Mouse (Mus musculus) heart, postnatal 25 days (tissue): ENCODE measurements around the gene Psmd11. TPM values are rescaled to one million over a fixed set of nuclear protein-coding genes. Genes with fewer than 3 reads are reported as not detected.

ENCODE experiments used
- DNase-seq: peaks from one replicate; pipeline ENCODE4 v3.0.0; 2022; ENCODE audit warnings: low spot score
- intact Hi-C: fragments of 180-260 bp; cut with DNase I; formaldehyde crosslinking; loops from one replicate; pipeline ENCODE4 v1.15.1; 2025
- total RNA-seq, 2 experiments: library from RNA; stranded (reverse); gene quantifications; 2 replicates each; pipeline ENCODE4 v1.2.3; 2021

The Psmd11 gene
- total RNA-seq, 2 experiments from 2014 or later: 104 to 112 TPM

GRCm38 (mm10) chr11:80479425-80479824, 51.0 kb downstream of the Psmd11 start:
- intact Hi-C loops: loop anchor here (5.0 kb wide), 2 partner anchors 43 to 123 kb away; no protein-coding TSS in a partner anchor
- no peak for DNase-seq

DNA sequence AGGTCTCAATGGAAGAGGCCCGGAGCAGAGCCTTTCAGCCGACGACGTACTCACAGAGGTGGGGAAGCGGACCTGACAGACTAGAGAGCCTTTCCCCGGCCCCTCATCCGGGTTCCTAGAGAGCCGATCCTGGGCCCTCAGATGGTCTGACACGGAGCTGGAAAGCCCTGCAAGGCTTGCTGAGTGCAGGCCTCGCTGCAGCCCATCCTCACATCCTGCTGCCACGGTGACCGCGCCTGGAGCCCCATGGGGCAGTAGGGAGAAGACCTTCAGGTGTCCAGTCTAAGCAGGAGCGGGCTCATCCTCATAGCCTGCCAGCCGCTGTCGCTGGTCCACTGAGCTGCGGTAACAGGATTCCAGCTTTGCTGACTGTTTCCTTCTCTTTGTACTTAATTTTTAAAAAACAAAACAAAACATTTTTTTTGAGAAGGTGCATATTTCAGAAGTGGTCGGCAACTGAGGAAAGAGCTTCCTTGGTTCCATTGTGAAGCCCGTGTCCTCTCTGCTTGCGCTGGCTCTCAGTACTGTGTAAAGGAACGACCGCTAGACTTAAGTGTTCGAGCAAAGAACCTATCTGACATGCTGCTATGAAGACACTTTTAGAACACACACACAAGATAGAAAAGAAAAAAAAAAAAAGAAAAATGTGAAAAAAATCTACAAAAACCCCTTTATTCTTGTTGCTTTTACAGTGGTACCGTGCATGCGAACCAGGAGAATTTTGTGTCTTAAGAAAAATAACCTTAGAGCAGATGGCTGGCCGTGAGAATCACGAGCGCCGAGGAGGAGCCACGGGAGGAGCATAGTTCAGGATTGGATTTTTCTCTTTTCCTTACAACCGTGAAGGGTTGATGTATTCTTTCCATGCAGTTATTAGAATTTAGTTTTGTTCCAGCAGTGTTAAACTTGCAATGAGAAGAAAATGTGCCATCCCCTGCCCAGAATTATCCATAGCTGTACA, 51.8 kb downstream of the Psmd11 start:
- intact Hi-C loops: loop anchor here (5.0 kb wide), 2 partner anchors 42 to 122 kb away; no protein-coding TSS in a partner anchor

GRCm38 (mm10) chr11:80481409-80482050, 53.1 kb downstream of the Psmd11 start:
- intact Hi-C loops: no loop called here
- no peak for DNase-seq

More for the DNA sequence above, 51.8 kb downstream of the Psmd11 start:
- no peak for DNase-seq

DNA sequence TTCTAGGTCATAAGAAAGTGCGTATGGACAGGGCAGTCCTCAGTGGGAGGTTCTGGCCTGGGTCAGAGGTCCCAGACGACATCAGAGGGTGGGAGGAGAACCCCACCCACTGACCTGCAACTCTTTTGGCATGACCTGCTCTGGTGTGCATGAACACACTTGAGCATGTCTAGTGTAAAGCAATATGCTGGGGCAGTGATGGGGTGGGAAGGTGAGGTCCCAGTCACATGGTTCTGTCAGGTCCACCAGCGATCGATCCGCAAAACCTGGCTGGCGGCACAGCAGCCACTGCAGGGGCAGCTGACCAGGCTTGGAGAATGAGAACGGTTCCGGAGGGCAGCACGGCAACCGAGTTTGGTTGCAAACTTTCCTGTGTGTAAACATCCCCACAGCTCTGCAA, 53.9 kb downstream of the Psmd11 start:
- intact Hi-C loops: no loop called here
- no peak for DNase-seq

DNA sequence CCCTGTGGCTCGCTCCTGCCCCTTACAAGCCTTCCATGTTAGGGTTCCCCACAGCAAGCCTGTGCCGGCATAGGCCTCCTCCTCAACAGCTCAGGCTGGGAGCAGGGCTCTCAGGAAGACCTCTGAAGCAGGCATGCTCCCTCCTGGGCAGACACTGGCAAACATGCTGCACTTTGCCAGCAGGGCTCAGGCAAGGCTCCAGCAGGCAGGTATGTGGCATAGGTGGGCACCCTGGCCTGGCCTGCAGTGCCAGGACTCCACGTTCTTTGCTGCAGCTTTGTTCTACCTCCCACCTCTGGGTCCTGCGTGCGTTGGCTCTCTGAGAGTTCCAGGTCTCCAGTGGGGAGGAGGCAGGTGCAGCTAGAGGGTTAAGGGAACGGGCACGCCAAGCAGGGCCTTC, 54.5 kb downstream of the Psmd11 start:
- DNase-seq: no peak
- intact Hi-C loops: no loop called here

GRCm38 (mm10) chr11:80483536-80484067, 55.2 kb downstream of the Psmd11 start:
- intact Hi-C loops: no loop called here
- no peak for DNase-seq

GRCm38 (mm10) chr11:80484191-80484791, 55.9 kb downstream of the Psmd11 start:
- DNase-seq: no peak
- intact Hi-C loops: no loop called here

DNA sequence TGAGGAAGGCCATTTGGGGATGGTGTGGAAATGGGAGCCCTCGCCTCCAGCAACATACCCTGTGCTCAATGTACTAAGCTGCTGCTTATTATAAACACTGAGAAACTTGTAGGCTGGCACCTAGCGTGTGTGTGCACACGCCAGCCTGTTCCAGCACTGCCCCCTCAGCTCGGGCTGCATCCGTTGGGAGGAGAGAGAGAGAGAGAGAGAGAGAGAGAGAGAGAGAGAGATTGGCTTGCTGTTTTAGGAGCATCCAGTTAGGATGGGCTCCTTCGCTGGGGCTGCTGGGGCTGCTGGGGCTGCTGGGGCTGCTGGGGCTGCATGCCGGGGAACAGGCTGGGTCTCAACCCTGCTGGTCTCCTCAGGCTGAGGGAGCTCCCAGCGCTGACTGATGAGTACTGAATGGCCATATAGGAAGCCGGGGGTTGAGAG, 56.7 kb downstream of the Psmd11 start:
- intact Hi-C loops: no loop called here
- no peak for DNase-seq

DNA sequence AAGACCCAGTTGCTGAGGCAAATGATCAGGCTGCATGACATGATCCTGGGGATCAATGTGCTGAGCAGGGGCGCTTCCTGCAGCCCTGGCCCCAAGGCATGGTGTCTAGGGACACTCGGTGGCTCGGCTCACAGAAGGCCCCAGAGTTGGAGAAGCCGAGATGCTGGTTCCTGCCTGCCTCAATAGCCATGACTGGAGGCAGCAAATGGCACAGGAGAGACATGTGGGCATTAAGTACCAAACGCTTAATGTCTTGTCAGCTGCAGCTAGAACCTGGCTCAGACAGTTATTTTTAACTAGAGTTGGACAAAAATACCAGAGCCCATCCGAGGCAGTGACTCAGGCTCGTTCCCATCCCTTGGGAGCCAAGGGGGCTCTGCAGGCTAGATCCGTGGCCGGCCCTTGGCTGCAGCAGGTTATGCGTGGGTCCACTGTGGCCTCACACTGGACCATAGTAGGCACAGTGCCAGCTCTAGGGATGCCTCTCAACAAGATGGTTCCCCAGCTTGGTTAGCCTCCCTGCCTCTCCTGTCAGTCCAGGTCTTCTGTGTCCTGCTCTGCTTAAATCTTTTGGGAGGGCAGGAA, 57.3 kb downstream of the Psmd11 start:
- DNase-seq: no peak

GRCm38 (mm10) chr11:80487904-80488587, 59.6 kb downstream of the Psmd11 start:
- intact Hi-C loops: no loop called here
- no peak for DNase-seq

More for the DNA sequence above, 57.3 kb downstream of the Psmd11 start:
- intact Hi-C loops: no loop called here

- intact Hi-C loops: no loop called here
- DNase-seq: no peak
Observed at GRCm38 (mm10) chr11:80489172-80489881, 60.9 kb downstream of the Psmd11 start.

DNA sequence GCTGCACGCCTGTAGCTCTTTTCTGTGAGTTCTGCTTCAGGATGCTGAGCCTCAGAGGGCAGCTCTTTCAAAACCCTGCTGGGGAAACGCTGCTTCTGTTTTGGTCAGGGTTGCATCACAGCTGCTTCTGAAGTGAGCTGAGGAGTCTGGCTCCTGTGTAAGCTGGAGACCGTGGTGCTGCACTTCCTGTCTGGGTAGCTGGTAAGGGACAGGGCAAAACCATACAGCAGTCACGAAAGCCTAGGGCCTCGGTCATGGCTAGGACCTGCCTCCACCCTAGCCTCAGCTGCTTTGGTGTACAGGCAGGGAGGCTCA, 61.4 kb downstream of the Psmd11 start:
- intact Hi-C loops: no loop called here
- no peak for DNase-seq

DNA sequence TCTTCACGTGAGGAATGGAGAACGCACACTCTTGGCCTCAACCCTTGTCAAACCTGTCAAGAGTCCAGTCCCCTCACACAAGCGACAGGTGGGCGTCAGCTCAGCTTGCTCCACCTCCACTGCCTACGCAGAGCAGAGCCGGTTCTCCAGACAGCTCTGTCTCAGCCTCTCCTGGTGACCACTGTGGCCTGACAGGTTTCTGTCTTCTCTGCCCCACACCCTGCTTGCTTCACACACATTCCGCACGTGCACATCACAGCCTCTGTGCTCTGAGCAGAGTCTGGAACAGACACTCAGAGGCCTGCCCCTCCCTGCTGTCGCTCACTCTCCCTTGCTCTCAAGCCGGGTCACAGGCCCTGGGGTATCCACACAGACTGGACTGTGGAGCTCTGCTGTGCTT, 62.4 kb downstream of the Psmd11 start:
- DNase-seq: no peak
- intact Hi-C loops: no loop called here

DNA sequence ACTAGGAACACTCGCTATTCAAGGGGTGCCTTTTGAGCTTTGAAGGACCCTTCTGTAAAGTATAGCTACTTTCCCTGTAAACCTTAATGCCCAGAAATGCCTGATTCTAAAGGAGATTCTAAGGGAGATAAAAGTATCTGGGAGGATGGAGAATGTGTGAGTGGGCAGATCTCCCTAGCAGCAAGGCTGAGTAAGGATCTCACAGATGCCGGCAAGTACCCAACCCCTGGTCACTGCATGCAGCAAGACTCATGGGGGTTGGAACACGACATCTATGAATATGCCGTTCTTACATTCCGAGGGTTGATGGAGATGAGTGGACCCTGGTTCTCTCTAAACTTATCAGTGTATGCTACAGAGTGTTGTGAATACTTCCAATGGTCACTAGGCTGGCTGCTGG, 64.8 kb downstream of the Psmd11 start:
- intact Hi-C loops: no loop called here
- DNase-seq: no peak

DNA sequence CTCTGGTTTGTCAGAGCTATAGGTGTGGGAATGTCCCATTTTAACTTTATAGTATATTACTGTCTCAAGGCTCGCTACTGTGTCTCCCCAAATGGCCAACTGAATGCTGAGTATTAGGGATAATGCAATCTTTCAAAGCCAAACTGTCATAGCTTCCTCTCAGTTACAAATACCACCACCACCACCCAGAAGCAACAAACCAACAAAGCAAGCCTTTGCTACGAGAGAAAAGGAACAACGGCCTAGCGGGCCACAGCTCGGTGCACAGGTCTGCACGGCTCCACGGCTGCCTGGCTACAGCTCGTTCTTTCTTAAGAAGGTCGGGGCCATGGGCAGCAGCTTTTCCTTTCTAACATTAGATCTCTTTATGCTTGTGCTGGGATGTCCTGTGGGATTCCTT, 66.4 kb downstream of the Psmd11 start:
- intact Hi-C loops: no loop called here
- no peak for DNase-seq

GRCm38 (mm10) chr11:80495972-80496371, 67.6 kb downstream of the Psmd11 start:
- DNase-seq: no peak

DNA sequence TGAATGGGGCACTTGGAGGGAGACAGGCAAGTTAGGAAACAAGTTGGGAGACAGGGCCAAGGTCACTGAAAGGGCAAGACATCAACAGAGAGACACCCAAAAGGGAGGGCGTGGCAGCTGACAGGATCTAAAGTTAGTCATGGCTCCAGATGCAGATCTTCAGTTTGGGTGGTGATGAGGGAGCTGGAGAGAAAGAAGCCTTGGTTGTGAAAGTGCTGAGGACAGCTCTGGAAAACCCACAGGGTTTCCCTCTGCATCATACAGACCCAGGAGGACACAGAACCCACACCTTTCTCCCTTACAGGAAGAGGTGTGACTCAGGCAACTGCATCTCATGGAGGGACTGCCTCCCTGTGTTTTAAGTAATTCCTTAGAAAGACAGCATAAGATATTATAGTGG, 68.2 kb downstream of the Psmd11 start:
- no peak for DNase-seq
- intact Hi-C loops: no loop called here

More at GRCm38 (mm10) chr11:80495972-80496371, 67.6 kb downstream of the Psmd11 start:
- intact Hi-C loops: no loop called here

- intact Hi-C loops: no loop called here
- no peak for DNase-seq
Observed at GRCm38 (mm10) chr11:80497225-80497919, 69.0 kb downstream of the Psmd11 start.
